In genomic region chr17:50420690-50421089, GRCm38 (mm10) we compare ENCODE assay signal across 14 mouse cellular contexts.
DNase-seq lines count a peak whose midpoint lies in the region; ATAC-seq and TF ChIP-seq lines count a peak whose summit lies in the region.
"Had no signal": no experiment of that assay in that cellular context is flagged by ENCODE, and none has a peak within 500 bp of the region (broad histone marks: within the 10 kb centered on the region; RNA-seq: fewer than 3 reads in every experiment).

No protein-coding gene starts in this region.

- H3K9ac ChIP-seq in liver, embryonic 13.5 days: no peak overlapping the region
- no peak overlapping the region for H3K9ac ChIP-seq in liver, embryonic 12.5 days
- H3K9ac ChIP-seq in MEL (ENCODE audit: control insufficient read depth, low read depth, low read length, poor library complexity, severe bottlenecking): peak overlapping the region; percentile 17; the same call in 1 of the 2 replicates

- no peak for TF ChIP-seq RAD21 in MEL (IDR thresholded peaks at IDR 0.05; ENCODE audit: low read depth, low read length)

- no peak for TF ChIP-seq POLR2A in MEL (IDR thresholded peaks at IDR 0.05; ENCODE audit: control insufficient read depth in 1 of 2, insufficient read depth in 1 of 2, low read depth in 1 of 2, low read length in 2 of 2, poor library complexity in 1 of 2)

- peak in 1 of 2 experiments; percentile 56; a peak in 3 of 4 replicates for TF ChIP-seq EP300 in MEL (IDR thresholded peaks at IDR 0.05; ENCODE audit: low read depth in 1 of 2, low read length in 2 of 2)

- H3K27ac ChIP-seq in liver, embryonic 13.5 days: 0 out of 2 replicates have a peak overlapping the region, but pooled peaks have one; percentile 18
- no peak overlapping the region for H3K27ac ChIP-seq in liver, embryonic 12.5 days
- H3K27ac ChIP-seq in MEL (ENCODE audit: control insufficient read depth, low read depth, low read length): peak overlapping the region; percentile 53

- no peaks in the 10 kb centered on the region for H3K36me3 ChIP-seq in liver, embryonic 13.5 days
- no peaks in the 10 kb centered on the region for H3K36me3 ChIP-seq in liver, embryonic 12.5 days
- H3K36me3 ChIP-seq in MEL (ENCODE audit: control insufficient read depth in 1 of 2, insufficient read depth in 2 of 2, low read length in 2 of 2): peaks cover 0 to 47% of the 10 kb centered on the region in 2 experiments; a peak in 2 of 4 replicates
- H3K36me3 ChIP-seq: G1E had no signal

- H3K79me2 ChIP-seq in MEL (ENCODE audit: control insufficient read depth, insufficient read depth, low read length, poor library complexity): no peaks in the 10 kb centered on the region

- 84% methylated on average over 6 of the region's 6 CpGs for WGBS in liver, embryonic 13.5 days (ENCODE audit: insufficient replicate concordance)
- 82% methylated on average over 6 of the region's 6 CpGs for WGBS in liver, embryonic 12.5 days (ENCODE audit: insufficient replicate concordance)

- no peak for DNase-seq in liver, embryonic 13.5 days
- peak; percentile 55 for DNase-seq in MEL (ENCODE audit: low read depth, low spot score)
- DNase-seq in MEL-GATA-1-ER (ENCODE audit: extremely low read depth, low read depth): peak; percentile 43
- DNase-seq in embryo, embryonic 11 days: no peak
- no peak for DNase-seq in spleen, postnatal 36 days (ENCODE audit: low spot score in 2 of 2)
- DNase-seq: adrenal gland, postnatal 10 days; adrenal gland, postnatal 14 days; cerebellum, adult 11 months; cerebellum, adult 11-12 months; cerebellum, adult 8-10 months had no signal

- H3K27me3 ChIP-seq in liver, embryonic 13.5 days: no peaks in the 10 kb centered on the region
- no peaks in the 10 kb centered on the region for H3K27me3 ChIP-seq in liver, embryonic 12.5 days (replicated peaks)
- no peaks in the 10 kb centered on the region for H3K27me3 ChIP-seq in MEL (ENCODE audit: control insufficient read depth in 1 of 2, insufficient read depth in 2 of 2, low read length in 2 of 2)
- H3K27me3 ChIP-seq: CH12.LX, Patski had no signal

- H3K9me3 ChIP-seq in liver, embryonic 13.5 days (replicated peaks): peaks cover 6% of the 10 kb centered on the region; the same call in 1 of the 2 replicates
- H3K9me3 ChIP-seq in liver, embryonic 12.5 days (replicated peaks): 0 out of 2 replicates have a peak, but pooled peaks cover 6% of the 10 kb centered on the region
- no peaks in the 10 kb centered on the region for H3K9me3 ChIP-seq in MEL (replicated peaks; ENCODE audit: insufficient read depth, low read length)

- ATAC-seq in liver, embryonic 13.5 days (ENCODE audit: low read depth): no peak
- no peak for ATAC-seq in liver, embryonic 12.5 days

- H3K4me1 ChIP-seq in liver, embryonic 13.5 days (replicated peaks): peaks cover 41% of the 10 kb centered on the region
- H3K4me1 ChIP-seq in liver, embryonic 12.5 days: peaks cover 38% of the 10 kb centered on the region
- peaks cover 31 to 45% of the 10 kb centered on the region in 2 experiments for H3K4me1 ChIP-seq in MEL (ENCODE audit: control insufficient read depth in 1 of 2, insufficient read depth in 2 of 2, low read length in 2 of 2)

- no peak for TF ChIP-seq CTCF in MEL (IDR thresholded peaks at IDR 0.05 in 2 of 3, conservative IDR thresholded peaks at IDR 0.05 in 1 of 3; ENCODE audit: control insufficient read depth in 1 of 3, insufficient read depth in 1 of 3, low read depth in 2 of 3, low read length in 3 of 3, poor library complexity in 1 of 3, severe bottlenecking in 1 of 3)

- H3K4me2 ChIP-seq in liver, embryonic 13.5 days: no peak overlapping the region
- no peak overlapping the region for H3K4me2 ChIP-seq in liver, embryonic 12.5 days

- H3K4me3 ChIP-seq in liver, embryonic 13.5 days (replicated peaks): no peak overlapping the region
- no peak overlapping the region for H3K4me3 ChIP-seq in liver, embryonic 12.5 days
- H3K4me3 ChIP-seq in MEL (ENCODE audit: control insufficient read depth in 1 of 2, insufficient read depth in 1 of 2, low read depth in 2 of 2, low read length in 2 of 2): no peak overlapping the region

TF ChIP-seq in MEL, 35 proteins besides CTCF, POLR2A, EP300 and RAD21:
- TF ChIP-seq RCOR1 (IDR thresholded peaks at IDR 0.05; ENCODE audit: low read depth, low read length) (peak; percentile 57; the same call in 1 of the 2 replicates), E2F4 (IDR thresholded peaks at IDR 0.05; ENCODE audit: borderline replicate concordance, low read depth, low read length) (no peak), POLR2AphosphoS2 (IDR thresholded peaks at IDR 0.05; ENCODE audit: low read length) (no peak), JUND (IDR thresholded peaks at IDR 0.05; ENCODE audit: low read depth, low read length) (peak; percentile 98), HCFC1 (IDR thresholded peaks at IDR 0.05; ENCODE audit: low read depth, low read length) (no peak), TCF12 (IDR thresholded peaks at IDR 0.05; ENCODE audit: low read depth, low read length) (0 out of 2 replicates have a peak, but pooled peaks have one; percentile 58), GATA1 (IDR thresholded peaks at IDR 0.05; ENCODE audit: low read depth, low read length) (peak; percentile 31; the same call in 1 of the 2 replicates), TBP (IDR thresholded peaks at IDR 0.05; ENCODE audit: low read depth, low read length) (no peak), ZC3H11A (IDR thresholded peaks at IDR 0.05; ENCODE audit: low read depth, low read length) (0 out of 2 replicates have a peak, but pooled peaks have one; percentile 17), ETS1 (IDR thresholded peaks at IDR 0.05; ENCODE audit: low read depth, low read length) (peak; percentile 66)

Comparison
In these comparisons a context has a peak if more than half of its experiments do, and no peak if none do; other contexts are left out.
1. DNase-seq: peak in MEL (single experiment) and MEL-GATA-1-ER (single experiment); none in liver, embryonic 13.5 days (single experiment), embryo, embryonic 11 days (single experiment) and spleen, postnatal 36 days (0 of 2).